Mouse (Mus musculus): ENCODE results near the gene Dynlrb1. TPM values are rescaled to one million over a fixed set of nuclear protein-coding genes. Genes with fewer than 3 reads are reported as not detected.

Dynlrb1 gene
- polyA plus RNA-seq, 1 experiment from 2014 or later, result 398 TPM

GRCm38 (mm10) chr2:155287456-155288250 lies 51.3 kb downstream of the Dynlrb1 start:
- H3K27me3 ChIP-seq (ENCODE audit: poor library complexity, severe bottlenecking), result no peaks in the 10 kb centered on the region
- H3K4me1 ChIP-seq, result no peaks in the 10 kb centered on the region
- DNase-seq (ENCODE audit: extremely low spot score, low spot score), result no peak
- H3K36me3 ChIP-seq (replicated peaks), result peaks cover 64% of the 10 kb centered on the region
- WGBS, result 92% methylated on average over 4 of the region's 4 CpGs
- no peak overlapping the region for H3K4me3 ChIP-seq
- H3K27ac ChIP-seq, result no peak overlapping the region
- no peaks in the 10 kb centered on the region for H3K9me3 ChIP-seq

- Histone ChIP-seq H3K4me3 (no peak overlapping the region), H3K4me1 (no peaks in the 10 kb centered on the region), H3K27me3 (ENCODE audit: poor library complexity, severe bottlenecking) (no peaks in the 10 kb centered on the region), H3K9me3 (no peaks in the 10 kb centered on the region), H3K36me3 (replicated peaks) (peaks cover 67% of the 10 kb centered on the region), H3K27ac (no peak overlapping the region)
- WGBS, result 93% methylated on average over 8 of the region's 8 CpGs
- no peak for DNase-seq (ENCODE audit: extremely low spot score, low spot score)
Measured at GRCm38 (mm10) chr2:155290066-155290465, 53.7 kb downstream of the Dynlrb1 start.

- WGBS, result 85% methylated on average over 2 of the region's 2 CpGs
- Histone ChIP-seq H3K9me3 (no peaks in the 10 kb centered on the region), H3K36me3 (replicated peaks) (peaks cover 94% of the 10 kb centered on the region), H3K4me3 (no peak overlapping the region), H3K27me3 (ENCODE audit: poor library complexity, severe bottlenecking) (no peaks in the 10 kb centered on the region), H3K4me1 (no peaks in the 10 kb centered on the region), H3K27ac (no peak overlapping the region)
- DNase-seq (ENCODE audit: extremely low spot score, low spot score), result no peak
Measured at GRCm38 (mm10) chr2:155293382-155293781, 57.0 kb downstream of the Dynlrb1 start.

GRCm38 (mm10) chr2:155293946-155294345 lies 57.6 kb downstream of the Dynlrb1 start:
- WGBS, result 96% methylated on average over 4 of the region's 4 CpGs
- DNase-seq (ENCODE audit: extremely low spot score, low spot score), result no peak
- H3K4me1 ChIP-seq, result no peaks in the 10 kb centered on the region
- no peak overlapping the region for H3K4me3 ChIP-seq
- H3K36me3 ChIP-seq (replicated peaks), result peaks cover 100% of the 10 kb centered on the region
- no peaks in the 10 kb centered on the region for H3K27me3 ChIP-seq (ENCODE audit: poor library complexity, severe bottlenecking)
- no peak overlapping the region for H3K27ac ChIP-seq
- no peaks in the 10 kb centered on the region for H3K9me3 ChIP-seq

GRCm38 (mm10) chr2:155295453-155295852 lies 59.1 kb downstream of the Dynlrb1 start:
- Histone ChIP-seq H3K4me3 (no peak overlapping the region), H3K27ac (no peak overlapping the region), H3K36me3 (replicated peaks) (peaks cover 99% of the 10 kb centered on the region), H3K27me3 (ENCODE audit: poor library complexity, severe bottlenecking) (no peaks in the 10 kb centered on the region), H3K9me3 (no peaks in the 10 kb centered on the region), H3K4me1 (no peaks in the 10 kb centered on the region)
- 94% methylated on average over 6 of the region's 6 CpGs for WGBS
- DNase-seq (ENCODE audit: extremely low spot score, low spot score), result no peak

- no peaks in the 10 kb centered on the region for H3K4me1 ChIP-seq
- H3K36me3 ChIP-seq (replicated peaks), result peaks cover 71% of the 10 kb centered on the region
- no peaks in the 10 kb centered on the region for H3K9me3 ChIP-seq
- H3K4me3 ChIP-seq, result no peak overlapping the region
- WGBS, result 88% methylated on average over 4 of the region's 4 CpGs
- H3K27me3 ChIP-seq (ENCODE audit: poor library complexity, severe bottlenecking), result no peaks in the 10 kb centered on the region
- H3K27ac ChIP-seq, result no peak overlapping the region
- no peak for DNase-seq (ENCODE audit: extremely low spot score, low spot score)
Measured at GRCm38 (mm10) chr2:155299563-155299962, 63.2 kb downstream of the Dynlrb1 start.

Other genes with a start within 250 kb of the Dynlrb1 start
- gene Gm14226, start 218.3 kb upstream of the Dynlrb1 start, polyA plus RNA-seq (2016; fragmentation: Nextera tagmentation; extraction: Ambion mirVana), result 0.06 and 0.20 TPM in 2 replicates
- 114 TPM in 2 replicates for gene Ahcy, start 162.0 kb upstream of the Dynlrb1 start, polyA plus RNA-seq (2016; fragmentation: Nextera tagmentation; extraction: Ambion mirVana)
- 54.7 and 58.7 TPM in 2 replicates for gene Itch, start 103.0 kb upstream of the Dynlrb1 start, polyA plus RNA-seq (2016; fragmentation: Nextera tagmentation; extraction: Ambion mirVana)
- gene Map1lc3a, start 39.8 kb downstream of the Dynlrb1 start, polyA plus RNA-seq (2016; fragmentation: Nextera tagmentation; extraction: Ambion mirVana), result 87.1 TPM in 2 replicates
- 52.6 and 56.5 TPM in 2 replicates for gene Pigu, start 120.9 kb downstream of the Dynlrb1 start, polyA plus RNA-seq (2016; fragmentation: Nextera tagmentation; extraction: Ambion mirVana)
- gene Trp53inp2, start 144.5 kb downstream of the Dynlrb1 start, polyA plus RNA-seq (2016; fragmentation: Nextera tagmentation; extraction: Ambion mirVana), result 28.9 and 33.7 TPM in 2 replicates
- gene Ncoa6, start 237.4 kb downstream of the Dynlrb1 start, polyA plus RNA-seq (2016; fragmentation: Nextera tagmentation; extraction: Ambion mirVana), result 22.9 and 23.7 TPM in 2 replicates

All from forebrain, embryonic 10.5 days (tissue).